Mouse (Mus musculus): ENCODE results near the gene Fkbp2.

The Fkbp2 gene

GRCm38 (mm10) chr19:6980381-6981093 lies at the start of gene Fkbp2:
Gene Fkbp2, minus strand, starts transcription at chr19:6980501.
- in situ Hi-C loops (cut with MboI; ENCODE audit: unreplicated experiment in 2 of 2) = loop anchor here in 1 of 2 experiments (5.0 kb wide), 1 partner anchor 37 kb away; the partner anchor contains the start of gene Fermt3

- in situ Hi-C loops (cut with MboI; ENCODE audit: unreplicated experiment in 2 of 2) = no loop called here
Observed at GRCm38 (mm10) chr19:7029531-7029930, 49.2 kb upstream of the Fkbp2 start.

GRCm38 (mm10) chr19:7020224-7020641 lies 39.9 kb upstream of the Fkbp2 start:
- in situ Hi-C loops (cut with MboI; ENCODE audit: unreplicated experiment in 2 of 2) = loop anchor here (5.0 kb wide), 4 partner anchors 43 to 528 kb away; partner anchors contain the start of genes Esrra (in 1 of the 2), Kcnk4 (in 1 of the 2) and Plcb3 (in 1 of the 2)

GRCm38 (mm10) chr19:7019191-7019590 lies 38.9 kb upstream of the Fkbp2 start, which contains the start of gene Fermt3:
Gene Fermt3, minus strand, starts transcription at chr19:7019469.
- in situ Hi-C loops (cut with MboI; ENCODE audit: unreplicated experiment in 2 of 2) = loop anchor here in 1 of 2 experiments (5.0 kb wide), 1 partner anchor 37 kb away; the partner anchor contains the start of gene Fkbp2

- in situ Hi-C loops (cut with MboI; ENCODE audit: unreplicated experiment in 2 of 2) = loop anchor here in 1 of 2 experiments (5.0 kb wide), 1 partner anchor 36 kb away; the partner anchor contains the start of gene Fkbp2
Observed at GRCm38 (mm10) chr19:7018546-7018945, 38.2 kb upstream of the Fkbp2 start.

GRCm38 (mm10) chr19:7017541-7018457 lies 37.5 kb upstream of the Fkbp2 start:
- in situ Hi-C loops (cut with MboI; ENCODE audit: unreplicated experiment in 2 of 2) = loop anchor here in 1 of 2 experiments (5.0 kb wide), 1 partner anchor 35 kb away; the partner anchor contains the start of gene Fkbp2

GRCm38 (mm10) chr19:7014481-7015135 lies 34.3 kb upstream of the Fkbp2 start:
- in situ Hi-C loops (cut with MboI; ENCODE audit: unreplicated experiment in 2 of 2) = loop anchor here in 1 of 2 experiments (5.0 kb wide), 1 partner anchor 32 kb away; the partner anchor contains the start of gene Fkbp2

GRCm38 (mm10) chr19:7013984-7014383 lies 33.7 kb upstream of the Fkbp2 start:
- in situ Hi-C loops (cut with MboI; ENCODE audit: unreplicated experiment in 2 of 2) = no loop called here

DNA sequence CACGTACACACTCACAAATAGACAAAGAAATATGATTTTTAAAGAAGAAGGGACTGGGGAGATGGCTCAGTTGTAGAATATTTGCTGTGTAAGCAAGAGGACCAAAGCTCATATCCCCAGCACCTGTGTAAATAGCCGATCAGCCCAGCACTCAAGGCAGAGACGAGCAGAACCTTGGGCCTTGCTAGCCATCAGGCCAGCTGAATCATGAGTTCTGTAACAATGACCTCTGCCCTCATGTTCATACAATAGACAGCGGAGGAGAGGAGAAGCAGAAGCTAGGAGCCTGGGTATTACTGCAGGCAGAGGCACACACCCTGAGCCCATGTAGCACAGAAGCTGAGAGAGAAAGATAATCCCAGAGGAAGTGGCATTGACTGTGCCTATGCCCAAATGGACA lies 32.1 kb upstream of the Fkbp2 start:
- in situ Hi-C loops (cut with MboI; ENCODE audit: unreplicated experiment in 2 of 2) = no loop called here

DNA sequence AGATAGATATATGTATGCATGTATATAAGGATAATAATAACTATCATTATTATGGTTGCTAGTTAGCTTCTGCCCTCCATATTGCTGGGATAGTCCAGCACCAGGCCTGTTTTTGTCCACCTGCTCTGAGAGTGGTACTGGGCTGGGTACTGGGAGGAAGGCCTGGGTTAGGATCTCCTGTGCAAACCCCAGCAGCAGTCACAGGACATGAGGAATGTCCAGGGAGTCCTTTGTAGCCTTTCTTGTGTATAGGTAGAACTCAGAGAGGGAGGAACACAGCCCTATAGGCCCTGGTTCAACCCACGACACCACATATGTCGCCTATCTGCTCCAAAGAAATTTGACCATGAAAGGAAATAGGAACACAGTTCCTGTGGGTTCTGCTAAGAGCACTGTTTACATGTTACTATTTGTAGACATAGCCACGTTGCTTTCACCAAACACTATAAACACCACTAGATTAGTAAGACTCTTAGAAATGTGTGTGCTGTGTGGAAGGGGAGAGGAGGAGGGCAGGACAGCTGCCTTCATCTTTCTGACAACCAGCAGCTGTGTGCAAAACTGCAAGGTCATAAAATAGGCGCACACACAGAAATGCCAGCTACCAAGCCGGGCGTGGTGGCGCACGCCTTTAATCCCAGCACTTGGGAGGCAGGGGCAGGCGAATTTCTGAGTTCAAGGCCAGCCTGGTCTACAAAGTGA lies 26.7 kb upstream of the Fkbp2 start:
- in situ Hi-C loops (cut with MboI; ENCODE audit: unreplicated experiment in 2 of 2) = no loop called here

DNA sequence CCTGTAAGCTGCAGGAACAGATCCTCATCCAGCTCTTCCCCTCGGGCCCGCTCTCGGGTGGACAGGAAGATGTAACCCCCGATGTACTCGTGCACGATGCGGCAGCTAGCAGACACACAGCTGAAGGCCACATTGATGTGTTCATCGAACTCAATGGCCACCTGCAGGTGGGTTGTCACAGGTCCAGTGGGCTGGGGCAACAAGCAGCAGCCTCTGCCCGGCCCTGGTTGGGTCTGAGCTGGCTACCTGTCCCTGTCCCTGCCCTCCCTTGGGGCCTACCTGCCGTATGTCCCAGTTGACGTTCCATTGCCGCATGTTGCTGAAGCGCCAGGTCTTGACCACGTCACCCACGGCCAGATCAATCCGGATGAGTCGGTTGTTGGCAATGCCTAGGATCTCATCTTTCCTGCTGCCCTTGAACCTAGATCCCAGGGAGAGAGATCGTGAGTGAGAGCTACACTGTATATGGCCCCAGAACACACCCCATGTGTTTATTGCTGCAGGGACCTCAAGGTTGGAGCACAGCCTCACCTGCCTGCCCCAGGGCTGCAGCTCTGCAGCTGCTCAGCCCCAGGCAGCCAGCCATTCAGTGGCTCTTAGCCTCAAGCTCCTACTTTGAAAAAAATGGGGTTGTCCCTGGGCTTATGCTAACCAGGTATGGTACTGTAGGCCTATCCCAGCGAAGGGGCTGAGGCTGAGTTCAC lies 19.2 kb upstream of the Fkbp2 start:
- in situ Hi-C loops (cut with MboI; ENCODE audit: unreplicated experiment in 2 of 2) = no loop called here

- in situ Hi-C loops (cut with MboI; ENCODE audit: unreplicated experiment in 2 of 2) = no loop called here
Observed at GRCm38 (mm10) chr19:6997721-6998290, 17.5 kb upstream of the Fkbp2 start.

DNA sequence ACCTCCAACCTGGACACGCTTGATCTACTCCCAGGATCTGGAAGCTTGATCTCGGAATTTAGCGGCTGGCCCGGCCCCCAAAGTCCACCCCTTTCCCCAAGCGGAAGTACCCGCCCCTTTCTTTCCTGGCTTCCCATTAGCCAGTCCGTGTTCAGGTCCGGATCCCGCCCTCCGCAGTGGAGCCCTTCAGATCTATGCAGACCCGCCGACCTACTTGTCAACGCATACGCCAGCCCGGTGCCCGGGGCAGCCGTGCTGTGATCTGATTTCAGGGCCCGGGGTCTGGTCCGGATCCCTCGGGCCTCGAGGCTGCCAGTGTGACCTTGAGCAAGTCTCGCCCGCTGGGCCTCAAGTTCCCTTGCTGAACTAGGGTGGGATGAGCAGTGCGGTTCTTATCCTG lies 15.7 kb upstream of the Fkbp2 start, which contains the start of the genes Nudt22 and Trpt1:
TSS of gene Nudt22 (minus strand) at position 112 of the 400 bp plus-strand sequence.
TSS of gene Trpt1 (plus strand) at position 126 of the 400 bp plus-strand sequence.
- in situ Hi-C loops (cut with MboI; ENCODE audit: unreplicated experiment in 2 of 2) = no loop called here

GRCm38 (mm10) chr19:6995255-6995991 lies 15.1 kb upstream of the Fkbp2 start:
- in situ Hi-C loops (cut with MboI; ENCODE audit: unreplicated experiment in 2 of 2) = no loop called here

DNA sequence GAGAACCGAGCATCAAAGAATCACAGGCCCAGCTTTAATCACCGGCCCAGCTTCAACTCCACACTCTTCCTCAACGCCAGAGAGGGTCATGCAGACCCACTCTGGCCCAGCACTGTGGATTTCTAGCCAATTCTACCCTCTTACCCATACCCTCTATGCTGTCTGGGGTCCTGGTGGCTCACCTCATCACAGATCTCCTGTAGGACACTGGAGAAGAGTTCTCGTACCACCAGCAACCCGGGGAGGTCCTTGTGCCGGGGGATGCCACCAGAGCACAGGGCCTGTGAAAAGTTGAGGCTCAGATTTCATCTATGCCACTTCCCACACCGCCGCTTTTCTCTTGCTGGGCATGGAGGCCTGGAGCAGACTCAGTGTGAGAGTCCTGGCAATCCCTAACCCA lies 14.2 kb upstream of the Fkbp2 start:
- in situ Hi-C loops (cut with MboI; ENCODE audit: unreplicated experiment in 2 of 2) = no loop called here

DNA sequence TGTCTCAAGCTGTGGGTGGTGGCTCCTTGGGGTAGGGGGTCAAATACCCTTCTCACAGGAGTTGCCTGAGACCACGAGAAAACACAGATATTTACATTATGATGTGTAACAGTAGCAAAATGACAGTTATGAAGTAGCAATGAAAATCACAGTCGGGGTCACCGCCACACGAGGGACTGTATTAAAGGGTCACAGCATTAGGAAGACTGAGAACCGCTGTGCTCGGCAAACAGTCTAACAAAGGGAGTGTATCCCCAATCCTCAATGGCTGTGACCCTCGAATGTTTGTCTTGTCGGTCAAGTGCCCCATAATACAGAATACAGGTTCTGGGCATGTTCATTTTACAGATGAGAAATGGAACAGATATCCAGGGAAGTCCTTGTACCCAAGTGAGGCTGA lies 13.7 kb upstream of the Fkbp2 start:
- in situ Hi-C loops (cut with MboI; ENCODE audit: unreplicated experiment in 2 of 2) = no loop called here

DNA sequence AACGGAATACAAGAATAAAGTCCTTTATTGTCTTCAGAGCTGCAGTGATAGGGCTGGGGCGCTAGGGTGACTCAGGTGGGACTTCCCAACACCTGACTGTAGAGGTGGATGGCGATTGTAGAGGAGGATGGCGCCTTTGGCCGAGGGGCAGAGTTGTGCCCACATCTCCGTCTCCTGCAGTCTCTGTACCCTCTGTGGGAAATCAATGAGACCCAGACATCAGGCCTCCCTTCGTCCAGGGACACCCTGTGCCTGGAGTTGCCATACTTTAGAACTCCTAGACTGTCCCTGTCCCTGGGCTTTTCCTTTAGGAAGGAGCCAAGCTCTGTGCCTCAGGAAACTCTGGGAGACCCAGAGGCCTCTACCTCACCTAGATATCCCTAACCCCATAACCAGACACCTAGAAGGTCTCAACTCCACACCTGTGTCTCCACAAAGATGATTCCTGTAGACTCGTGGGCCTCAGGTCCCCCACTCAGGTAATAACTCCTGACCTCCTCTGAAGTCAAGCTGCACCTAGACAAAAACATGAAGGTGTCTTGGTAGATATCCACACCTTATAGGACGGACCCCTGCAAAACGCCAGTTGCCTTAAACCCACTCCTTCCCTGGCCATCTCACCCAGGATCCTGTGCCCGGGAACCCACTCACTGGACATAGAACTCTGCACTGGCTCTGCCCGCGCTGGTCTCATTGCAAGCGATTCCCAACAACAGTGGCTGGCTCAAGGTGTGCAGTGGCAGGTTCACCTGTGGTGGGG lies 12.9 kb upstream of the Fkbp2 start:
- in situ Hi-C loops (cut with MboI; ENCODE audit: unreplicated experiment in 2 of 2) = no loop called here
